16 mouse cellular contexts compared by ENCODE assay signal in genomic region chr5:103540612-103541011, GRCm38 (mm10).
DNase-seq lines count a peak whose midpoint lies in the region; ATAC-seq and TF ChIP-seq lines count a peak whose summit lies in the region.
"Had no signal": no experiment of that assay in that cellular context is flagged by ENCODE, and none has a peak within 500 bp of the region (broad histone marks: within the 10 kb centered on the region; RNA-seq: fewer than 3 reads in every experiment).

No protein-coding gene starts in this region.

- H3K4me3 ChIP-seq in forebrain, embryonic 14.5 days (ENCODE audit: low read depth, low read length): no peak overlapping the region
- no peak overlapping the region for H3K4me3 ChIP-seq in forebrain, postnatal 0 days (ENCODE audit: low read depth, low read length)
- H3K4me3 ChIP-seq in hindbrain, postnatal 0 days (ENCODE audit: low read length): no peak overlapping the region
- no peak overlapping the region for H3K4me3 ChIP-seq in hindbrain, embryonic 13.5 days
- no peak overlapping the region for H3K4me3 ChIP-seq in limb, embryonic 12.5 days (replicated peaks)
- H3K4me3 ChIP-seq: embryonic facial prominence, embryonic 15.5 days; erythroblast, embryonic 14.5 days; heart, embryonic 10.5 days; heart, embryonic 15.5 days; hindbrain, embryonic 10.5 days; intestine, embryonic 15.5 days had no signal

- 75% methylated on average over 6 of the region's 6 CpGs for WGBS in forebrain, embryonic 14.5 days
- WGBS in forebrain, postnatal 0 days: 55% methylated on average over 6 of the region's 6 CpGs
- 55% methylated on average over 6 of the region's 6 CpGs for WGBS in hindbrain, postnatal 0 days
- WGBS in hindbrain, embryonic 13.5 days: 93% methylated on average over 6 of the region's 6 CpGs
- 33% methylated on average over 6 of the region's 6 CpGs for WGBS in limb, embryonic 12.5 days

- H3K27me3 ChIP-seq in forebrain, embryonic 14.5 days (replicated peaks; ENCODE audit: control insufficient read depth, insufficient read depth, low read length): no peaks in the 10 kb centered on the region
- no peaks in the 10 kb centered on the region for H3K27me3 ChIP-seq in forebrain, postnatal 0 days (ENCODE audit: insufficient read depth, low read length)
- H3K27me3 ChIP-seq in hindbrain, postnatal 0 days (ENCODE audit: insufficient read depth, low read length): no peaks in the 10 kb centered on the region
- H3K27me3 ChIP-seq in hindbrain, embryonic 13.5 days: no peaks in the 10 kb centered on the region
- H3K27me3 ChIP-seq in limb, embryonic 12.5 days: no peaks in the 10 kb centered on the region
- H3K27me3 ChIP-seq: embryonic facial prominence, embryonic 15.5 days; heart, embryonic 15.5 days; intestine, embryonic 15.5 days had no signal

- H3K9ac ChIP-seq in forebrain, embryonic 14.5 days (ENCODE audit: low read length): no peak overlapping the region
- H3K9ac ChIP-seq in forebrain, postnatal 0 days: no peak overlapping the region
- H3K9ac ChIP-seq in hindbrain, postnatal 0 days (replicated peaks; ENCODE audit: low read length): no peak overlapping the region
- no peak overlapping the region for H3K9ac ChIP-seq in hindbrain, embryonic 13.5 days
- no peak overlapping the region for H3K9ac ChIP-seq in limb, embryonic 12.5 days (replicated peaks)
- H3K9ac ChIP-seq: embryonic facial prominence, embryonic 15.5 days; heart, embryonic 15.5 days; intestine, embryonic 15.5 days had no signal

- peak; percentile 23 for DNase-seq in forebrain, embryonic 14.5 days (ENCODE audit: low spot score)
- no peak for DNase-seq in forebrain, postnatal 0 days
- DNase-seq in hindbrain, postnatal 0 days (ENCODE audit: low spot score): no peak
- no peak for DNase-seq in lung, postnatal 4 days
- DNase-seq: adrenal gland, adult 2 months; adrenal gland, postnatal 25 days; cerebellum, adult 9-11 months; gastrocnemius, postnatal 10 days had no signal

- H3K4me2 ChIP-seq in forebrain, embryonic 14.5 days (ENCODE audit: low read length): no peak overlapping the region
- no peak overlapping the region for H3K4me2 ChIP-seq in forebrain, postnatal 0 days (ENCODE audit: low read depth)
- peak overlapping the region; percentile 34; the same call in 1 of the 2 replicates for H3K4me2 ChIP-seq in hindbrain, postnatal 0 days (ENCODE audit: low read depth, low read length)
- H3K4me2 ChIP-seq in hindbrain, embryonic 13.5 days: no peak overlapping the region
- no peak overlapping the region for H3K4me2 ChIP-seq in limb, embryonic 12.5 days
- H3K4me2 ChIP-seq: embryonic facial prominence, embryonic 15.5 days; heart, embryonic 15.5 days; intestine, embryonic 15.5 days had no signal

- no peak for ATAC-seq in forebrain, embryonic 14.5 days
- no peak for ATAC-seq in forebrain, postnatal 0 days
- no peak for ATAC-seq in hindbrain, postnatal 0 days
- ATAC-seq in hindbrain, embryonic 13.5 days (ENCODE audit: low FRiP score): no peak
- ATAC-seq in limb, embryonic 12.5 days (ENCODE audit: insufficient number of reproducible peaks, insufficient read depth, low FRiP score, low TSS enrichment, low read depth): peak; percentile 10; the same call in 1 of the 2 replicates
- ATAC-seq: intestine, embryonic 15.5 days had no signal

- no peaks in the 10 kb centered on the region for H3K9me3 ChIP-seq in forebrain, embryonic 14.5 days (replicated peaks; ENCODE audit: control insufficient read depth, low read length)
- H3K9me3 ChIP-seq in forebrain, postnatal 0 days (ENCODE audit: low read length): no peaks in the 10 kb centered on the region
- no peaks in the 10 kb centered on the region for H3K9me3 ChIP-seq in hindbrain, postnatal 0 days (ENCODE audit: low read length)
- H3K9me3 ChIP-seq in hindbrain, embryonic 13.5 days: no peaks in the 10 kb centered on the region
- no peaks in the 10 kb centered on the region for H3K9me3 ChIP-seq in limb, embryonic 12.5 days
- H3K9me3 ChIP-seq: embryonic facial prominence, embryonic 15.5 days; heart, embryonic 10.5 days; heart, embryonic 15.5 days; hindbrain, embryonic 10.5 days; intestine, embryonic 15.5 days had no signal

- TF ChIP-seq CTCF in forebrain, postnatal 0 days (IDR thresholded peaks at IDR 0.05; ENCODE audit: low read depth): no peak
- TF ChIP-seq CTCF in hindbrain, postnatal 0 days (IDR thresholded peaks at IDR 0.05; ENCODE audit: low read depth): no peak

- H3K4me1 ChIP-seq in forebrain, embryonic 14.5 days (ENCODE audit: control insufficient read depth, insufficient read depth, low read length): peaks cover 7% of the 10 kb centered on the region; the same call in 1 of the 2 replicates
- H3K4me1 ChIP-seq in forebrain, postnatal 0 days (ENCODE audit: insufficient read depth): peaks cover 4% of the 10 kb centered on the region; the same call in 1 of the 2 replicates
- peaks cover 4% of the 10 kb centered on the region; the same call in 1 of the 2 replicates for H3K4me1 ChIP-seq in hindbrain, postnatal 0 days (ENCODE audit: insufficient read depth, low read length)
- H3K4me1 ChIP-seq in hindbrain, embryonic 13.5 days (replicated peaks): 0 out of 2 replicates have a peak, but pooled peaks cover 4% of the 10 kb centered on the region
- H3K4me1 ChIP-seq in limb, embryonic 12.5 days (replicated peaks): peaks cover 9% of the 10 kb centered on the region
- H3K4me1 ChIP-seq: heart, embryonic 10.5 days; hindbrain, embryonic 10.5 days; intestine, embryonic 15.5 days had no signal

- H3K27ac ChIP-seq in forebrain, embryonic 14.5 days (ENCODE audit: low read depth, low read length): peak overlapping the region; percentile 48; the same call in 1 of the 2 replicates
- H3K27ac ChIP-seq in forebrain, postnatal 0 days (ENCODE audit: low read depth, low read length): no peak overlapping the region
- peak overlapping the region; percentile 65 for H3K27ac ChIP-seq in hindbrain, postnatal 0 days
- no peak overlapping the region for H3K27ac ChIP-seq in hindbrain, embryonic 13.5 days
- 0 out of 2 replicates have a peak overlapping the region, but pooled peaks have one; percentile 46 for H3K27ac ChIP-seq in limb, embryonic 12.5 days
- H3K27ac ChIP-seq: heart, embryonic 10.5 days; heart, embryonic 15.5 days; hindbrain, embryonic 10.5 days; intestine, embryonic 15.5 days had no signal

- 0 out of 2 replicates have a peak, but pooled peaks cover 3% of the 10 kb centered on the region for H3K36me3 ChIP-seq in forebrain, embryonic 14.5 days (ENCODE audit: control insufficient read depth, insufficient read depth, low read length)
- no peaks in the 10 kb centered on the region for H3K36me3 ChIP-seq in forebrain, postnatal 0 days (ENCODE audit: insufficient read depth)
- H3K36me3 ChIP-seq in hindbrain, postnatal 0 days (ENCODE audit: insufficient read depth, low read length): no peaks in the 10 kb centered on the region
- H3K36me3 ChIP-seq in hindbrain, embryonic 13.5 days: peaks cover 17% of the 10 kb centered on the region; the same call in 1 of the 2 replicates
- peaks cover 21% of the 10 kb centered on the region for H3K36me3 ChIP-seq in limb, embryonic 12.5 days
- H3K36me3 ChIP-seq: intestine, embryonic 15.5 days had no signal

Comparison
In these comparisons a context has a peak if more than half of its experiments do, and no peak if none do; other contexts are left out.
1. H3K27ac ChIP-seq: peak in forebrain, embryonic 14.5 days (single experiment), hindbrain, postnatal 0 days (single experiment) and limb, embryonic 12.5 days (single experiment); none in forebrain, postnatal 0 days (single experiment) and hindbrain, embryonic 13.5 days (single experiment).